Mouse (Mus musculus): ENCODE results near the gene Hsf2bp.

DNA sequence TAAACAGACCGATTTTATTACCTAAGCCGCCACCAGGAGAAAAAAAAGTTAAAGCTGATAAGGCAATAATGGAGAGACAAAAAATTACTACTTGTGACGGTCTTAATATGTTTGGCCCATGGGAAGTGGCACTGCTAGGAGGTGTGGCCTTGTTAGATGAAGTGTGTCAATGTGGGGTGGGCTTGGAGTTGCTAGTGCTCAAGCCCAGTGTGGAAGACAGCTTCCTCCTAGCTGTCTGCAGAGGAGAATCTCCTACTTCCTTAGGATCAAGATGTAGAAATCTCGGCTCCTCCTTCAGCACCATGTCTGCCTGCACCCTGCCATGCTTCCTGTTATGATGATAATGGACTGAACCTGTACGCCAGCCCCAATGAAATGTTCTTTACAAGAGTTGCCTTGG is 61.5 kb downstream of the Hsf2bp start:
- TF ChIP-seq CTCF (conservative IDR thresholded peaks at IDR 0.05; ENCODE audit: insufficient read depth, insufficient read length, low read depth, low read length) (no peak), POLR2A (IDR thresholded peaks at IDR 0.05; ENCODE audit: low read depth, low read length) (no peak)

Data from kidney, adult 2 months (tissue).